Mouse (Mus musculus): Measurements from ENCODE around the gene Pdcd10.

The Pdcd10 gene

DNA sequence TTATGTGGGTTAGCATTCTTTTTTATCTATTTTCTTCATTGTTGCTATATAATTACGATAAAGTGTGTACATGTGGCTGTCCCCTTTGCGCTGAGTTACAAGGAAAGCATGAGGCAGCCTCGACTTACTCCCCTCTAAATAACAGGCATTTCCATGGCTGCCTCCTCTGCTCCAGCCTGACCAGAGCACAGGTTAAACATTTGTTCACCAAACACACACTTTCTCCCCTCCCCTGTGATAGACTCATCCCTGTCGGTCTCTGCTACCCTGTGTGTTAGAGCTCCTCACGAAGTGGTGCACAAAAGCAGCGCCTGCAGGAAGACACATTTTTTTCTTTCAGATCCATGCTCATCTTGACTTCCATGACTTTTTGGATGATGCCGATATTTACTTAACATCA, 82.0 kb downstream of the Pdcd10 start:
- no peak for DNase-seq (ENCODE audit: low read depth)

DNA sequence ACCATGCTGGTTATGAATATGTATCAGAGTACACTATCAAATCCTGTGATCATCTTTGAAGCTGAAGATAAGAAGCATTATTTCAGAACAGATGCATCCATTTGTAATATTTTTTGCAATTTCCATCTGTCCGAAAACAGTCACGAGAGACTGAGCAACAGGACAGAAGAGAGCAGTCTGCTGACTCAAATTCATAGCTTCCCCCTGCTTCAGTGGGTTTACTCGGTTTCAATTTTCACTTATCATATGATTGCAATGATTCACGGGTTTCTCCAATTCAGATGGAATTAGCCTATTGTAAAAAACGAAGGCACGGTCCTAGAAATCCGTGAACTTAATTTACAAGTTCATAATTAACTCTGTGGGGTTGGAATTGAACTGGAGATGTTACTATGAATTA, 88.5 kb downstream of the Pdcd10 start:
- no peak for DNase-seq (ENCODE audit: low read depth)
